Mouse (Mus musculus): ENCODE measurements around the gene Gas1.

The Gas1 gene

GRCm38 (mm10) chr13:60173186-60173585 is 4.0 kb downstream of the Gas1 start:
- DNase-seq (ENCODE audit: low spot score in 2 of 2) = no peak

DNA sequence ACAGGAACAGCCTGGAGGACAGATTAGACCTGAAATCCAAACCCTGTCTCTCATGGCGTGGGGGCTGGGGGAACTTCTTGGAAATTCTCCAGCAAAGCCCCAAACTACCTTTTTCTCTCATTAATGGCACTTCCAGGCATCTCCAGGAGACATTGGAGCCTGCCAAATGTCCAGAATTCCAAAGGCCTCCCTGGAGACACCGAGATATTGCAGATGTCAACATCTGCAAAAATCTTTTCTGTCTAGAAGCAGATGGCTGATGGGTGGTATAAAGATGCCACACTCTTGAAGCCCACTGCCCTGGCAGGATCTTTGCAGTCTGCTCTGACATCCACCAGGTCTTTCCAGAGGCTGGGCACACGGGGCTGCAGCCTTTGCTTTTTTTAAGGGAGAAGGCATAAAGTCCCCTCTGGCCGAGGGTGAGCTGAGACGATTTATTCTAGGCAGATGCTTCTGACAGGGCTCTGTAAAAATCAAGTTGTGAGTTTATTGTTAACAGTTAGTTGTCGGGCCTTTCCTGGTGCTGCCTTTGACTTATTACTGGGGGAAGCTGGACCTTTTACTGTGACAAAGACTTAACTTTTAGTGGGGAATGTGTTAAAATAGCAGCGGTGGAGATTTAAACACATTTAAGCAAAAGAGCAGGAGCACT is 4.7 kb downstream of the Gas1 start:
- DNase-seq (ENCODE audit: low spot score in 2 of 2) = no peak

- DNase-seq (ENCODE audit: low spot score in 2 of 2) = no peak
Measured at GRCm38 (mm10) chr13:60171781-60172180, 5.4 kb downstream of the Gas1 start.

DNA sequence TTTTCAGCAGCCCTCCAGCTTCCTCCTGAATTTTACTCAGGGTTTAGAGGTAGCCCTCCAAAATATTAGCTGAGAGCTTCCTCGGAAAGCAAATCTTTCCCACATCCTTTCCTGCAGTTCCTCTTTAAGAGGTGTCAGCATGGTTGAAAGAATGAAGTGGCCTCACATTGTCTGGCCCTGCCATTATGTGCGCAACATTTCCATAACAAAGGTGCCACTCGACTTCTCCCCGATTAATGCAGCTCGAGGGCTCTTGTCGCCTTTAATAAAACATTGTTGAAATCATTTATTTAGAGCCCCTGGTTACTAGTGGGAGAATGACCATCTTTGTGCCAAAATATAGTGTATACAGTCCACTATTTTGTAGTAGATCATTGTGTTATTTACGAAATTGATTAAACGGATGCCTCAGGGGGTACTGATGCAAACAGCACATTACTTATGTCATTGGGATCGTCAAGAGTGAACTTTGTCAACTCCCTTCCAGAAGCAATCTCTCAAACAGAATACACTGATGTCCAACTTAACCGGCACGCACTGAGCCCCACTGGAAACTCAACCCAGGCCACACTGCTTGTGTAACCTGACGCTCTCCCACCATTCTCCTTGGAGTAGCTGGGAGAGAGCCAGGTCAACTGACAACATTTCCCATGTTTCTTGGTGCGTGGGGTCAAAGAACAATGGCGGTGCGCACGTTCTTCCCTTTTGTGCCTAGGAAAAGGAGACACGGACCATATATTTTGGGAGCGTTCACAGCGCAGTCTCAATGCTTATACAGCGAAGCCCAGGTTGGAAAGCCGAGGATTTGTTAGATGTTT is 6.1 kb downstream of the Gas1 start:
- no peak for DNase-seq (ENCODE audit: low spot score in 2 of 2)

DNA sequence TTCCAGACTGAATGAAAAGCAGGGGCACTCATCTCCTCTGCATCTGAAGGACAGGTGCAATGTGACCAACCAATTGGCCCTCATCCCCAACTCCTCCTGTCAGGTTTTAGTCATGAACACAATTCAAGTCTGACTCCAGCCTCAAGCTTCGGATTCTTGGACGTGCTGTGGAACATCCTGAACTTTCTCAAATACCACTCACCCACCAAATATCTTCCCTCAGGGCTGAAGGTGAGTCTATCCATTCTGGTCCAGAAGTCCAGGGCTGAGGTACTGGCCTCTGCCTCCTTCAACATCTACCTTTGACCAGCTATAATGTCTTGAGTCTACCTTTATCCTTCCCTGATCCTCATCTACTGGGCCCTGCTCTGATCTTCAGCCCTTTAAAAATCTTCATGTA is 8.1 kb downstream of the Gas1 start:
- no peak for DNase-seq (ENCODE audit: low spot score in 2 of 2)

- DNase-seq (ENCODE audit: low spot score in 2 of 2) = no peak
Measured at GRCm38 (mm10) chr13:60156294-60157126, 20.7 kb downstream of the Gas1 start.

- no peak for DNase-seq (ENCODE audit: low spot score in 2 of 2)
Measured at GRCm38 (mm10) chr13:60154170-60154569, 23.0 kb downstream of the Gas1 start.

DNA sequence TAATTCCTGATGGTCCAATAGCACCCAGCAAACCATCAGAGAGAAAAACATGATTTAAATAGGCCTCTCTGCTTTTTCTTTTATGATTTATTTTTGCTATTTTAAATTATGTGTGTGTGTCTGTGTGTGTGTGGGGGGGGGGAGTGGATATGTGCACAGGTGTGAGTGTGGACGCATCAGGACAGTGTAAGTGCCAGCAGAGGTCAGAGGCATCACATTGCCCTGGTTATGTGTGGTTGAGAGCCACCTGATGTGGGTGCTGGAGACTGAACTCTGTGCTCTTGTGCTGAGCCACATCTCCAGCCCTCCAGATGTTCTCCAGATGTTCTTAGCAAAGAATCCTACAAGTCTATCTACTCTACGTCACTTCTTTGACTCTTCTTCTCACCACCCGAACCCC is 28.9 kb downstream of the Gas1 start:
- DNase-seq (ENCODE audit: low spot score in 2 of 2) = no peak

DNA sequence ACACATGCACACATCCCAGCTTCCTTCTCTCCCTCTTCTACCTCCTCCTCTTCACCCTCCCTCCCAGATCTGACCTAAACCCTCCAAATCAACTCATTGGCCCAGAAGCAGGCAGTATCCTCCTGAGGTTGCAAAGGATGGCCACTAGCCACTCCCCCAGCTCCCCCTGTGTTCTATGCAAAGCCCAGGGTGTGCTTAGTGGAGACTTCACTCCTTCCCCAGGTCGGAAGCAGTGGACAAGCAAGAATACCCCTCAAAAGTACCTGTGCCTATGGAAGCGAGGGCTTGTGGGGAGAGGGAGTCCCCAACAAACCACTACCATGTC is 29.3 kb downstream of the Gas1 start:
- DNase-seq (ENCODE audit: low spot score in 2 of 2) = no peak

DNA sequence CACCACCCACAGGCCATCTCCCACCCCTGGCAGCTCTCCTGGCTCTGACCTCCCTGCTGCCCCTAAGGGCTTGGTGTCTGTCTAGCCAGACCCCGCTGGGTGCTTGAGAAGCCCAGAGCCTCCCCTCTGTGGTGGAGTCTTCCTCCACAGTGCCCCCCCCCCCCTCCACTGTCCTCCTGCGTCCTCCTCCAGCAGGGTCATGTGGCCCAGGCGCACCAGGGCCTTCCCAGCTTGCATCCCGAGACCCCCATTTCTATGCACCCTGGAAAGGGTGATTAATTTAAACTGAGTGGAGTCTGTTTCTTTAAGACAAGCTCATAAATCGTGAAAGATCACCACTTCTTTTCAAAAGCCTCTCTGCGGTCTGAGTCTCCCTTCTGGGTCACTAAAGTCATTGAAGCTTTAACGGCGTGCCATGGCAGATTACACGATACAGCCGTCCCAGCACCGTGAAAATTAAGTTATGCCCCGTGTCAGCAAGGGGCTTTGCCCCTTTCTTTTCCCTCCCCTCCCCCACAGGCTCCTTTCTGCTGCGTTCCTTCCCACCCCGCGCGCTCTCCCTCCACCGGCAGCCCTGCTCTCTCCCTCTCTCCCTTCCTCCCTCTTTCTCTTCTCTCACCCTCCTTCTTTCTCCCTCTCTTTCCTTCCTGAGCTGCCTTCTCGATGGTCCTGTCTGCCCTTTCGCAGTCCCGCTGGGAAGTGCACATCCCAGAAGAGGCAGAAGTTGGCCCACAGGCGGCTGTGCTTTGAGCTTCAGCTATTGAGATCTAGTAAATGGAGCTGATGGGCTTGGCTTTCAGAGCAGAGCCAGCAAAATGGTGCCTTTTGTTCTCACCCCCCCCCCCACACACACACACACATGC is 29.9 kb downstream of the Gas1 start:
- DNase-seq (ENCODE audit: low spot score in 2 of 2) = no peak

DNA sequence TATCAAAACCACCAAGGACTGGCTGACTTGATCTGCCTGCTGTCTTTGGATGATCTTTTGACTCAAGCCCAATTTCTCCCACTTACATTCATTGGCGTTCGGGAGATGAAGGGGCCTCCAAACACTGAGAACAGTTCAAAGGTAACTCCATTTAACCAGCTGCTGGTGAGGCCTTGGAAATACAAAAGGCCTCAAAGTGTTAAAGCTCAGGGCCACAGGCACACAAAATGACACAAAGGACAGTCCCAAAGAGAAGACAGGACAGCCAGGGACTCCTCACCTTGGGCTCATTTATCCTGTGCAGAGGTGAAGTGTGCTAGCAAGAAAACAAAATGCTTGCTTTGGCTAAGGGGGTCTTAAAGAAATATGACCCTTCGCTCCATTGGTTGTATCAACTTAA is 30.9 kb downstream of the Gas1 start:
- DNase-seq (ENCODE audit: low spot score in 2 of 2) = no peak

- no peak for DNase-seq (ENCODE audit: low spot score in 2 of 2)
Measured at GRCm38 (mm10) chr13:60136962-60137361, 40.2 kb downstream of the Gas1 start.

DNA sequence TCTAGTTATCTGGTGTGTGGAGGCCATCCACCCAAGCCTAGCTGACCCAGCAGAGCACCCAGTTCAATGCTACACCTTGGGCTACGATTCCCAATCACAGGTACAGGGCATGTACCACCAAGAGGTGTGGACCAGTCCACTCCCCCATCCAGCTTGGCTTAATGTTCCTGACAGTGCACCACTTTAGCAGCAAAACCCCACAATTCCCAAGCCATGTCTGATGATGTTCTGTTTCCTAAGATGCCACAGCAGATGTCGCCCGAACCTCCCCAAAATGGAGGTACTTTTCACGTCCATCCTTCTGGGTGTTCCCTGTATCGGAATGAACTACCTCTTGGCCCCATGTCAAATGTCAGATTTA is 42.7 kb downstream of the Gas1 start:
- no peak for DNase-seq (ENCODE audit: low spot score in 2 of 2)

DNA sequence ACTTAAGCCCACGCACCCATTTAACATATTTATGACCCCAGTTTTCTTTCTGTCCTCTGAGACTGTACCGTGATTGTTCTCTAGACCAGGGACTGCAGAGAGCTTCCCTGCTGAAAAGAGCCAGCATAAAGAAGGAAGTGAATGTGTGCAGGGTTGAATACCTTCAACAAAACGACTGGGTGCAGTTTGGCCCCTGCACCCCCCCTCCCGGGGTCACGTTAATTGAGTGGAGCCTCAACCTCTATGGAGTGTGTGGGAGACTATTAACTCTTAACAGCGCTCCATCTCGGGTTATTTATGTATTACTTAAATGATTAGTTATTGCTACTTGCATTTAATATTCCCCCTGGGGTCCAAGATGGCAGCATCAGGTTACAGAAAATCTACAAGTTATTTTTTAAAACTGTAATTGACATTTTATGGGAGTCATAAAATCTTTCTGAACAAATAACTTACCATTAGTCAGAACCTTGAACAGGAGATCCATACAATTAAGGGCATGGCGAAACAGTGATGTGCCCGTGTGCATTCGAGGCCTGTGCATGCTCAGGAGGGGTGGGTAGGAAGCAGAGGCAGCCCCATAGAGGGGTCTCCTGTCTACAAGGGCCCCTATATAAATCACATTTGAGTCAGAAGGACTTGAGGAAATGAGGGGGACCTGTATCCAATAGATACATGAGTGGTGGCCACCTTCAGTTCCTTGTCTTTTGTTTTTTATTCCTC is 43.3 kb downstream of the Gas1 start:
- DNase-seq (ENCODE audit: low spot score in 2 of 2) = no peak

DNA sequence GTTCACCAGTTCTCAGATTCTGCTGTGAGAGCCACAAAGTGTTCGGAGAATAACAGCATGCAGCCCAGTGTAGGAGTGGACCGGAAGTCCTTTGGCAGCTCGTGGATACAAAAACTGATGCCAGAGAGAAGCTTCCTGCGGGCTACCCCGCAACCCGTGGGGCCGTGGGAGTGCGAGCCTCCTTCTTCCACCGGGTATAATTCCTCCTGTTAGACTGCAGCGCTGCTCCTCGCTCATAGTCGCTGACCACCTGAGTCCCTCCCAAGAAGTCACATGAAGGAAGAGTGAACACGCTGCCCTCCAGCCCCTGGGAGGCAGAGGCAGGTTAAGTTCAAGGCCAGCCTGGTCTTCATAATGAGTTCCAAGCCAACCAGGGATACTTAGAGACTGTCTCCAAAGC is 45.4 kb downstream of the Gas1 start:
- DNase-seq (ENCODE audit: low spot score in 2 of 2) = no peak

- DNase-seq (ENCODE audit: low spot score in 2 of 2) = no peak
Measured at GRCm38 (mm10) chr13:60129541-60129940, 47.6 kb downstream of the Gas1 start.

GRCm38 (mm10) chr13:60126338-60126737 is 50.8 kb downstream of the Gas1 start:
- DNase-seq (ENCODE audit: low spot score in 2 of 2) = no peak

GRCm38 (mm10) chr13:60125501-60126305 is 51.5 kb downstream of the Gas1 start:
- no peak for DNase-seq (ENCODE audit: low spot score in 2 of 2)

DNA sequence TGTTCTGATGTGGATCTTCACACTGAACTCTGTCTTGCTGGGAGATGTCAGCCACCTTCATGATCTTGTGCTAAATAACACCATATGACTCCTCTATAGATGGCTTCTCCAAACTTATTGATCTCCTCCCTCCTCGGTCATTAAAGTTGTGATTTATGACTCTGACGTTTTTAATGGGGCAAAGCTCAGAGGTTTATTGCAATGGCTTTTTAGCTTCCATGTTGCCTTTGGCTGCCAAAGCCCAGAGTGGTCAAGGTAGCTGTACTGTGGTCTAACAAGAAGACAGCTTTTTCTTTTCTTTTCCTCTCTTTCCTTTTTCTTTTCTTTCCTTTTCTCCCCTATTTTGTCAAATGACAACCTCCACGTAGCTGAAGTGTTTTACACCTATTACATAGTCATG is 52.1 kb downstream of the Gas1 start:
- no peak for DNase-seq (ENCODE audit: low spot score in 2 of 2)

- no peak for DNase-seq (ENCODE audit: low spot score in 2 of 2)
Measured at GRCm38 (mm10) chr13:60124456-60124855, 52.7 kb downstream of the Gas1 start.
